Mouse (Mus musculus) frontal cortex, postnatal 36 days (tissue): Measurements from ENCODE around the gene Acot6.

Source experiments
- DNase-seq, 2 experiments: peaks; one replicate each; pipeline ENCODE4 v3.0.0; 2022; ENCODE audit warnings: low spot score in 2 of 2

Gene Acot6

DNA sequence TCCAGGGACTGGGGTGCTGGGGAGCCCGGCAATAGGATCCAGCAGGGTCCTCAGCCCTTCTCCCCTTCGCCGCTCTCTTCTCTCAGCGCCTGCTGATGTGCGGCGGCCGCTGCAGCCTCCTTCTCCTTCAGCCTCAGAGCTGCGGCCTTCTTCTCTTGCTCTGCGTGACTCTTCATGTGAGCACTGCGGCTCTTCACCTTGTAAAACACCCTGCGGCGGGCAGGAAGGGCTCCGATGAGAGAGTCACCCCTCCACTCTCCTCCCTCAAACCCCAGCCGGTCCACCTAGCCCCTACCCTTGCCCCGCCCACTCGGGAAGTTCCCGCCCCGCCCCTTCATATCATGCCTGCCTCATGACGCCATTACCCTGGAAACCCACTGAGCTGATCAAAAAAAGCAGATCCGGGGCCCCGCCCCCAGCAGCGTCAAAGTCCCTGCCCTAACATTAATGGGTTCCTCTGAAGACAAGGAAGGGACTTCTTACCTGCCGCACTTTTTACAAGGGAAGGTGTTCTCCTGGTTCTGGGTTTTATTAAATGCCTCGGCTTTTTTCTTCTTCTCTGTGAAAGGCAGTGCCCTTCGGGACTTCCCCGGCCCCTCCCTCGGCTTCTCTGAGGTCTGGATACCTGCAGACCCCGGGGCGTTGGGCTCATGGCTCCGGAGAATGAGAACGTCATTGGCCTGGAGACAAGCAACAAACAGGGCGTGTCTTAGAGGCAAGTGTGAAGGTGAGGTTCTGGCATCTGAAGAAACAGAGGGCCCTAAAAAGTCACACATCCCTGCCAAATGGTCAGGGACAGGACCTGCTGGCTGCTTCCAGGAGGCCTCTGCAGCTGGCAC is 52.1 kb downstream of the Acot6 start:
- no peak for DNase-seq

DNA sequence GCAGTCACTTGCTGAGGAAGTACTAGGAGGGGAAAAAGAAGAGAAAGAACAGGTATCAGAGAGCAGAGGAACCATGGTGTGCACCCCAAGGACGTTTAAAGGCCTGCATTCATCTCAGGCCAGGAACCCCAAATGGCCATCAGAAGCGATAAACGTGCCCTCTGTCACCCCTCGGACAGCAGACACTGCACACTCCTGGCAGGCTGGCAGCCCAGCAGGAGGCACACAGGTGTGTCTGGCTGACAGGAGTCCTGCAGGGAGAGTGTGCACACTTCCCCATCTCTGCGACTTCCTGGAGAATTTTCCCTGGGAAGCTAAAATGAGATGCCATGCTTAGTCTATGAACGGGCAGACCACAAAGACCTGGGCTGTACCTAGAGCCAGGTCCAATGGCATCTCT is 53.0 kb downstream of the Acot6 start:
- DNase-seq: no peak

DNA sequence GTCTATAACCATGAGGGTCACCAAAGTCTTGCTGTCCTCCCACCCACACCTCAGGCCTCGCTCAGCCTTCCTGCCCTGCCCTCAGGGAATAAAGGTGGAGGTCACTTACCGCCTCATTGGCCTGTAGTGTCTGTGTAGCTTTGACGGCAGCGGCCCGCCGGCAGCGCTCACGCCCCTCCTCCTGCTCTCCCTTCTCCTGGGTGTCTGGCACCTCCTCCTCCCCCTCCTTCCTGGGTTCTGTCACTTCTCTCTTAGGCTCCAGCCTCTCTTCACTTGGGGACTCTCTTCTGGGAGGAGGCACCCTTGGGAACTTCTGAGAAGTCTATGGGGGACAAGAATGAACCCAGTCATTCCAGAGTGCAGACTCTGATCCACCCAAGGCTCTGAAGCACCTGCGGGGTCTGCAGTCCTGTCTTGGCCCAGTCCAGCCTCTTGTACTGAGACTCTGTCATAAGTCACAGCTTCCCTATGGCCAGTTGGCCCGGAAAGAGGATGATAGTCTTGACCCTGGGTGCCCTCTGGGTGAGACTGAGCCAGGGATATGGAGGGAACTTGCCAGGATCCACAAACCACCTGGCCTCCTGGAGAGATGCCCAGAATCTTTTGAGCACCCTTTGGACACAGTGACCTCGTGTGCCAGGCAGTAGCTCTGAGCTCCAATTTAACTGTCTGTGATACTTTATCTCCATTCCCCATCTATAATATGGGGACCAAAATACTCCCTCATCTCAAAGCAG is 54.5 kb downstream of the Acot6 start:
- DNase-seq: no peak

DNA sequence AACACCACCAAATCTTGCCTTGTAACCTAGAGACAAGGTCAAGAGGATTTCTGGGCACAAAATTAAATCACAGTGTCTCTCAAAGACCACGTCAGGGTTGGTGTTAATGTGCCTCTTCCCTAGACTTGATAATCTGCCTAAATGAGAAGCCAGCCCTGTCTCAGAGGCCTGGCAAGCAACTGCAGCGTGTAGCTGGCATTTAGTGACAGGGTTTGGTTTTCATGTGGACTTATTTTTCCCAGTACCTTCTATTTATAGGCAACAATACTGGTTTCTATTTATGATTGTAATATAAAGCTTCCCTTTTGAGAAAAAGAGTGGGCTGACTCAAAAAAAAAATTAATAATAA is 55.0 kb downstream of the Acot6 start:
- DNase-seq: no peak

DNA sequence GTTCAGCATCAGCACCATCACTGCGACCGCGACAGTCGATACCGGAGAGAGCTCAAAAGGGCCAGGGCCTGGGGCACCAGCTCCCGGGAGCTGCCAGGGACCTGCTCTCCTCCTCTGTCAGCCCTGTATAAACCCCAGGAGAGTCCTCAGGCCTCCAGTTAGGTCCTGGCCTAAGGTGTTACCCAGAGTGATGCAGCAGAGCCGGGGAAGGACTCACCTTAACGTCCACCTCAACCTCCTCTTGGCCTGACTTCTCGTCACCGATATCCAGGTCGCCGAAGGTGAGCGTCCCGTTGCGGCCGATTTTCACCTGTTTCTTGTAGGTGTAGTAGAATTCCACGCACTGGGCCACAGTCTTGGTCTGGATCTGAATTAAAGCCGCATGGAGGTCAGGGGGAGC is 55.8 kb downstream of the Acot6 start:
- no peak for DNase-seq

DNA sequence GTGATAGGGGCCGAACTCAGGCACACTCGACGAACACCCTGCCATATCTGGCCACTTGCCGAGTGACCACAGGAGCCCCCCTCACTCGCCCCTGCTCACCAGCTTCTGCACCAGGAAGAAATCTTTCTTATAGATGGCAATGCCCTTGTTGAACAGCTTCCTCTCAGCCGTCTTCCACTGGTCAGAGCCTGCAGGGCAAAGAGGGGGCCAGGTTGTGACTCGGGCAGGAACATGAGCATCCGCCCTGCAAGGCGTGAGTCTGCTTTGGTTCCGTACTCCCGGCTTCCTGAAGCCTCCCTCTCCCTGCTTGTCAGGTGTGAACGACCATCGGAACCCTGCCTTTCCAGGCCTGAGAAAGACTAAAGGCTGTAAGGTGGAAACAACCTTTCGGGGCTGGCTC is 57.7 kb downstream of the Acot6 start:
- DNase-seq: no peak

DNA sequence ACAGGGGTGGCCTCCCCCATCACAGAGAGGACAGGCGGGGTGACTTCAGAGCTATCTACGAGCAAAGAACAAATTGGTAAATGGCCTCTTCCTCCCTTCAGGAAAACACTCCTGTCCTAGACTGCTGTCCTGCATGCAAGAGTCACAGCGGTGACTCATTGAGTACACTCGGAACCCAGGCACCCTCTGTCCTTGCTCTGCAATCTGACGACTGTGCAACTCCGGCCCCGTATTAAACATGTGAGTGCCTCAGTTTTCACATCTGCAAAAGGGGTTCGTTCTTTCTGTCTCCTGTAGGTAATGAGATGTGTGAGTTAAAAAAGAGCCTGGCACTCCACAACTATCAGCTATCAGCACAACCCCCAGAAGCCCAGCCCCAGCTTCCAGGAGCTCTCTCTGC is 60.0 kb downstream of the Acot6 start:
- no peak for DNase-seq
